Mouse (Mus musculus): ENCODE data around the gene Tuba4a. TPM values are rescaled to one million over a fixed set of nuclear protein-coding genes. Genes with fewer than 3 reads are reported as not detected.
"Not testable (repeated sequence)": the region's sequence is repeated elsewhere in the genome, so short reads cannot be mapped to it uniquely, and the experiment has no call there.

Gene Tuba4a
- polyA plus RNA-seq, 1 experiment from 2014 or later = 18.9 TPM

DNA sequence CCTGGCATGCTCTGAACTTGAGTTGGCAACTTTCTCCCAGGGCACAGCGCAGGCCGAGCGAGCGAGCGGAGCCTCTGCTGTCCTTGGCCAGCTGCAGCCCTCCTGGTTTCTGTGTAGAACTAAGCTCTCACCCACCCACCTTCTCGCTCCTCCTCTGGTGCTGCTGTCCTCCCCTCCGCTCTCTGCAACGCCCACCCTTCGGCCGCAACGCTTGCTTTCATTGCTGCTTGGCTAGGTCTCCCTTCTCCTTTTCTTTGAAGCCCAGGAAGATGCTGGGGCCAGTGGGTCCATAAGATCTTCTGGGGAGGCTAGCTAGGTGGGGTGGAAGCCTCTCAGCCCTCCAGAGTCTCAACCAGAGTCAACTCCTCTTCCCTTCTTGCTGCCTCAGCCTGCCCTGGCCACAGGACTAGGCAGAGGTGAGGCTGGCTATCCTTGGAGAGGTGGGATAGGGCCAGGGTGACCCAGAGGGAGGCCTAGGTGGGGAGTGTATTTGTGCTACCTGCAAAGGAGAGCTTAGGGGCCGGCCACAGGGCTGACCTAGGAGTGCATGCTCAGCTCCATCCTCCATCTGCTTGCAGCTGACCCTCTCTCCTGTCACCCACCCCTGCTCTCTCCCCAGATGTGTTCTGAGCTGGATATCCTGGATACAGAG is 24.6 kb upstream of the Tuba4a start:
- Histone ChIP-seq H3K27me3 (ENCODE audit: control insufficient read depth, insufficient read depth, low read length) (no peaks in the 10 kb centered on the region), H3K4me2 (ENCODE audit: low read depth, low read length) (no peak overlapping the region), H3K9me3 (replicated peaks; ENCODE audit: control insufficient read depth, low read length) (no peaks in the 10 kb centered on the region), H3K4me1 (ENCODE audit: control insufficient read depth, insufficient read depth, low read length) (no peaks in the 10 kb centered on the region), H3K4me3 (ENCODE audit: low read depth, low read length) (no peak overlapping the region), H3K36me3 (replicated peaks; ENCODE audit: control insufficient read depth, insufficient read depth, low read depth, low read length) (no peaks in the 10 kb centered on the region), H3K9ac (replicated peaks; ENCODE audit: low read length) (no peak overlapping the region), H3K27ac (replicated peaks; ENCODE audit: low read depth, low read length) (no peak overlapping the region)
- DNase-seq (ENCODE audit: low spot score) (no peak), ATAC-seq (replicated peaks; ENCODE audit: insufficient number of reproducible peaks, low FRiP score, low TSS enrichment, low read depth) (no peak)
- WGBS = 83% methylated on average over 12 of the region's 12 CpGs

DNA sequence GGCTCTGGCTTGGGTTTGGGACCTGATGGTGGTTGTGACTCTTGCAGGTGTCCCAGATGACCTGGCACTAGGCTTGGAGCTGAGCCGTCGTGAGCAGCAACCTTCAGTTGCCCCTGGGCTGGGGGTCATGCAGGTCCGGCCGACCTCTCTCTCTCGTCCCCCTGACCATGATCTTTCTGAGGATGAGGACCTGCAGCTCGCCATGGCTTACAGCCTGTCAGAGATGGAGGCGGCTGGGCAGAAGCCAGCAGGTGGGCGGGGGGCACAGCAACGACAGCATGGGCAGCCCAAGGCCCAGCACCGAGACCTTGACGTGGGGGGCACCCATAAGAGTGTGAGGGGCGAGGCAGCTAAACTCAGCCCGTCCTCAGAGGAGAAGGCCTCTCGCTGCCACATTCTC is 23.7 kb upstream of the Tuba4a start:
- H3K4me3 ChIP-seq (ENCODE audit: low read depth, low read length) = no peak overlapping the region
- no peak for DNase-seq (ENCODE audit: low spot score)
- ATAC-seq (replicated peaks; ENCODE audit: insufficient number of reproducible peaks, low FRiP score, low TSS enrichment, low read depth) = no peak
- H3K4me1 ChIP-seq (ENCODE audit: control insufficient read depth, insufficient read depth, low read length) = no peaks in the 10 kb centered on the region
- no peak overlapping the region for H3K9ac ChIP-seq (replicated peaks; ENCODE audit: low read length)
- no peaks in the 10 kb centered on the region for H3K36me3 ChIP-seq (replicated peaks; ENCODE audit: control insufficient read depth, insufficient read depth, low read depth, low read length)
- no peak overlapping the region for H3K27ac ChIP-seq (replicated peaks; ENCODE audit: low read depth, low read length)
- no peaks in the 10 kb centered on the region for H3K27me3 ChIP-seq (ENCODE audit: control insufficient read depth, insufficient read depth, low read length)
- no peaks in the 10 kb centered on the region for H3K9me3 ChIP-seq (replicated peaks; ENCODE audit: control insufficient read depth, low read length)
- 90% methylated on average over 14 of the region's 14 CpGs for WGBS
- no peak overlapping the region for H3K4me2 ChIP-seq (ENCODE audit: low read depth, low read length)

DNA sequence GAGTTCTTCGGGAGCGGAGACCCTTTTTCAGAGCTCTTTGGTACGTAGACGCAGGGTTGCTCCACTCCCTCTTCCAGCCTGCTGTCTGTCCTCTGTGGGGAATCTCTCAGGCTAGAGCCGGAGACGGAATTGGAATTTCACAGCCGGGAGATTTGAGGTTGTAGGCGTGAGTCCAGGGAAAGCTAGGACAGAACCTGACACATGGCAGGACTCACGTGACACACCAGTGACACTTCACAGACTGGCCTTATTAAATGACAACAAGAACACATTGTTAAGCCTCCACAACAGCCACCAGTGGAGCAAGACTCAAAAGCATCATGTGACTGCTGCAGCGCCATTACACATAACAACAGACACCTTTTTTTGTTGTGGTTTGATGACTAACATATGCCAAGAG is 19.9 kb upstream of the Tuba4a start:
- DNase-seq (ENCODE audit: low spot score) (no peak), ATAC-seq (replicated peaks; ENCODE audit: insufficient number of reproducible peaks, low FRiP score, low TSS enrichment, low read depth) (no peak)
- WGBS = 87% methylated on average over 10 of the region's 10 CpGs

DNA sequence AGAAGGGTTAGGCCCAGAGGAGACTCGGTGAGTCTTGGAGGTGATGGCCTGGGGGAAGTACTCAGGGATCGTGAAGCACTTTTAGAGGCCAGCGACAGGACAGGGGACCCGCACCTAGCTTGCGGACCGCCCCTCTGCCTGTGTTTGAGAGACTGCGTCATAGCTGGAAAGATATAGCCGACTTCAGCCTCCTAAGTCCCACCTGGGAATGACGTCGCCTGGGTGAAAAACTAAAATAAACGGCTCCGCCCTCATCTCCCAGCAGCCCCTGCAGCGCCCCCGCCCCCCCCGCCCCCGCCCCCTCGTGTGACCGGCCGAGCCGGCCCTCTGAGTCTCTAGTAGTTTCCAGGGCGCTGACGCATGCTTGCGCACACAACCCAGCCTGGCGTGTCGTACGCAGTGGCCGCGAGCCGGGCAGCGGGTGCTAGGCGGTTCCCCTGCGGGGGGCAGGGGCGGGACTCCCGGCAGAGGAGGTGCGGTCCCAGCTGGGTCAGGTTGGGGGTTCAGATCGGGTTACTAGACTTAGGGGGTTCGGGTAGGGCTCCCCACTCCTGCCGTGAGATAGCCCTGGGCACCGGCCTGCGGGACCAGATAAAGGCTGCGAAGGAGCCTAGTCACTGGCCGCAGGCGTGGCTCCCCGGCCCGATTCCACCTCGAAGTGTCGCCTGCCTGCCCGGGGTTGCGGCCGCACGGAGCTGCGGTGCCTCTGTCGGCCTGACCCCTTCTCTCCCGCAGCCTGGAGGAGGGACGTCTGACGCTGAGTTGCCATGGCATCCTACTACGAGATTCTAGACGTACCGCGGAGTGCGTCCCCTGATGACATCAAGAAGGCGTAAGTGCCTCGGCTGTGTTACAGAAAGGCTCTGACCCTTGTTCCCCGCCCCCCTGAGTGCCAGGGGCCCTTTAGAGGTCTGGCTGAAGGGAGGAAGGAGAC is 16.7 kb upstream of the Tuba4a start, which contains the start of gene Dnajb2:
Gene Dnajb2, plus strand, starts transcription at position 290 of the 934 bp plus-strand sequence.
- DNase-seq (ENCODE audit: low spot score) (peak; percentile 83), ATAC-seq (replicated peaks; ENCODE audit: insufficient number of reproducible peaks, low FRiP score, low TSS enrichment, low read depth) (peak; percentile 91)
- Histone ChIP-seq H3K36me3 (replicated peaks; ENCODE audit: control insufficient read depth, insufficient read depth, low read depth, low read length) (no peaks in the 10 kb centered on the region), H3K4me1 (ENCODE audit: control insufficient read depth, insufficient read depth, low read length) (0 out of 2 replicates have a peak, but pooled peaks cover 2% of the 10 kb centered on the region), H3K27ac (replicated peaks; ENCODE audit: low read depth, low read length) (peak within 1 kb of the TSS; percentile 70), H3K9ac (replicated peaks; ENCODE audit: low read length) (peak within 1 kb of the TSS; percentile 78), H3K4me3 (ENCODE audit: low read depth, low read length) (peak within 1 kb of the TSS; percentile 68), H3K9me3 (replicated peaks; ENCODE audit: control insufficient read depth, low read length) (no peaks in the 10 kb centered on the region), H3K4me2 (ENCODE audit: low read depth, low read length) (peak within 1 kb of the TSS; percentile 93), H3K27me3 (ENCODE audit: control insufficient read depth, insufficient read depth, low read length) (no peaks in the 10 kb centered on the region)
- WGBS = under 1% methylated on average over 64 of the region's 64 CpGs

More for the DNA sequence above, 19.9 kb upstream of the Tuba4a start:
- Histone ChIP-seq H3K4me2 (ENCODE audit: low read depth, low read length) (no peak overlapping the region), H3K27me3 (ENCODE audit: control insufficient read depth, insufficient read depth, low read length) (no peaks in the 10 kb centered on the region), H3K36me3 (replicated peaks; ENCODE audit: control insufficient read depth, insufficient read depth, low read depth, low read length) (no peaks in the 10 kb centered on the region), H3K9ac (replicated peaks; ENCODE audit: low read length) (no peak overlapping the region), H3K9me3 (replicated peaks; ENCODE audit: control insufficient read depth, low read length) (no peaks in the 10 kb centered on the region), H3K27ac (replicated peaks; ENCODE audit: low read depth, low read length) (no peak overlapping the region), H3K4me1 (ENCODE audit: control insufficient read depth, insufficient read depth, low read length) (0 out of 2 replicates have a peak, but pooled peaks cover 2% of the 10 kb centered on the region), H3K4me3 (ENCODE audit: low read depth, low read length) (no peak overlapping the region)

DNA sequence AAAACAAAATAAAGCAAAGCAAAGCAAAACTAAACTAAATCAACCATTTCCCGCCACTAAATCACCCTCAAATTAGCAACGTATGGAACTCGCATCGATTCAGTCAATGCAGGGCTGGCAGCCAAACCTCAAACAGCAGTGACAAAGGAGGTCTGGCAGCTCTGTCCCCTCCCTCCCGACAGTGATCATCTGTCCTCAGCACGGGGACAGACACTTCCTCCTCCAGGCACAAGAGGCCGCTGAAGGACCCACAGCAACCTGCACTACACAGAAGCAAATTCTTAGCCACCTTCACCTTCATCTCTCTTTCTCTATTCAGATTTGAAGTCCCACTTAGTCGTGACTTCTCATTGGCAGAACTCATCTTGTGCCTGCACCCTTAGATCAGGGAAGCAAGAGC is 14.9 kb upstream of the Tuba4a start:
- Histone ChIP-seq H3K9ac (replicated peaks; ENCODE audit: low read length) (no peak overlapping the region), H3K27ac (replicated peaks; ENCODE audit: low read depth, low read length) (no peak overlapping the region), H3K27me3 (ENCODE audit: control insufficient read depth, insufficient read depth, low read length) (no peaks in the 10 kb centered on the region), H3K4me1 (ENCODE audit: control insufficient read depth, insufficient read depth, low read length) (0 out of 2 replicates have a peak, but pooled peaks cover 2% of the 10 kb centered on the region), H3K4me2 (ENCODE audit: low read depth, low read length) (no peak overlapping the region), H3K36me3 (replicated peaks; ENCODE audit: control insufficient read depth, insufficient read depth, low read depth, low read length) (no peaks in the 10 kb centered on the region), H3K4me3 (ENCODE audit: low read depth, low read length) (no peak overlapping the region), H3K9me3 (replicated peaks; ENCODE audit: control insufficient read depth, low read length) (no peaks in the 10 kb centered on the region)
- ATAC-seq (replicated peaks; ENCODE audit: insufficient number of reproducible peaks, low FRiP score, low TSS enrichment, low read depth) = no peak
- WGBS = under 1% methylated on average over 8 of the region's 8 CpGs
- peak; percentile 58 for DNase-seq (ENCODE audit: low spot score)

DNA sequence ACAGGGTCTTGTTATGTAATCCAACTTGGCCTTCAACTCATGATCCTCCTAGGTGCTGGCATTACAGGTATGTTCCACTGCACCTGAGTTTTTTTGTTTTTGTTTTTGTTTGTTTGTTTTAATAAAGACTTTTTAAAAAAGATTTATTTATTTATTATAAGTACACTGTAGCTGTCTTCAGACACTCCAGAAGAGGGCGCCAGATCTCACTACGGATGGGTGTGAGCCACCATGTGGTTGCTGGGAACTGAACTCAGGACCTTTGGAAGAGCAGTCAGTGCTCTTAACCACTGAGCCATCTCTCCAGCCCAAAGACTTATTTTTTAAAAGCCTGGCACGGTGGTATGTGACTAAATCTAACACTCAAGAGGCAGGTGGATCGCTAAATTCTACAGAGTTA is 12.8 kb upstream of the Tuba4a start:
- not testable (repeated sequence) for H3K4me2 ChIP-seq (ENCODE audit: low read depth, low read length); H3K4me1 ChIP-seq (ENCODE audit: control insufficient read depth, insufficient read depth, low read length); H3K36me3 ChIP-seq (replicated peaks; ENCODE audit: control insufficient read depth, insufficient read depth, low read depth, low read length); DNase-seq (ENCODE audit: low spot score); H3K27ac ChIP-seq (replicated peaks; ENCODE audit: low read depth, low read length); H3K9me3 ChIP-seq (replicated peaks; ENCODE audit: control insufficient read depth, low read length); H3K27me3 ChIP-seq (ENCODE audit: control insufficient read depth, insufficient read depth, low read length); H3K4me3 ChIP-seq (ENCODE audit: low read depth, low read length); H3K9ac ChIP-seq (replicated peaks; ENCODE audit: low read length); ATAC-seq (replicated peaks; ENCODE audit: insufficient number of reproducible peaks, low FRiP score, low TSS enrichment, low read depth)
- WGBS = 61% methylated on average over 4 of the region's 4 CpGs

DNA sequence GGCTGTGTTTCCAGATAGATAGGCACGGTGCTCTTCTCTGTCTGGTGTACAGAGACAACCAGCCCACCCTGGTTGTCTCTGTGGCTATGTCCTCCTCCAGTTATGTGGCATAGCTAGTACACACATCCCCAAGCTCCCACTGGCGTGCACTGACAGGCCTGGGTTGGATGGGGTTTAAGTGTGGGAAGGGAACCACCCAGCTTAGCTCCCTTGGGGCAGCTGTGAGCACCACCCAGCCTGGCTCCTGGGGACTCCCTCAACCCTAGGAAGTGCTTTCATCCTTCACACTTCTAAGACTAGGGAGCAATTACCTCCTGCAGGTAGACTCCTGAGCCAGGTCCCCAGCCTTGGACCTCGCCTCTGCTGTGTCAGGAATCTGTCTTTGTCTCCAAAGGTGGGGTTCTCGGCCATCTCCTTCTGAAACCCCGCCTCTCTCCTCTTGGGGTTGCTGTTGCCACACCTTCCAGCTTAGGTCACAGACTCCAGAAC is 12.0 kb upstream of the Tuba4a start, which contains the start of gene A630095N17Rik:
Gene A630095N17Rik, minus strand, starts transcription at position 439 of the 489 bp plus-strand sequence.
- ATAC-seq (replicated peaks; ENCODE audit: insufficient number of reproducible peaks, low FRiP score, low TSS enrichment, low read depth) (no peak), DNase-seq (ENCODE audit: low spot score) (no peak)
- WGBS = 71% methylated on average over 5 of the region's 5 CpGs
- H3K4me1 ChIP-seq (ENCODE audit: control insufficient read depth, insufficient read depth, low read length) = no peaks in the 10 kb centered on the region
- H3K4me2 ChIP-seq (ENCODE audit: low read depth, low read length) = no peak within 1 kb of the TSS
- H3K9ac ChIP-seq (replicated peaks; ENCODE audit: low read length) = no peak within 1 kb of the TSS
- no peak within 1 kb of the TSS for H3K27ac ChIP-seq (replicated peaks; ENCODE audit: low read depth, low read length)
- no peaks in the 10 kb centered on the region for H3K36me3 ChIP-seq (replicated peaks; ENCODE audit: control insufficient read depth, insufficient read depth, low read depth, low read length)
- no peaks in the 10 kb centered on the region for H3K9me3 ChIP-seq (replicated peaks; ENCODE audit: control insufficient read depth, low read length)
- no peak within 1 kb of the TSS for H3K4me3 ChIP-seq (ENCODE audit: low read depth, low read length)
- no peaks in the 10 kb centered on the region for H3K27me3 ChIP-seq (ENCODE audit: control insufficient read depth, insufficient read depth, low read length)
